Mouse (Mus musculus) C2C12 (cell line): ENCODE data around the gene Ifnb1.

ENCODE experiments used
- CEBPB ChIP-seq: IDR thresholded peaks from one replicate; pipeline ENCODE4 v1.6.1; 2011; ENCODE audit warnings: low read depth, mild to moderate bottlenecking, control low read depth, moderate library complexity
- CTCF ChIP-seq: IDR thresholded peaks from one replicate; pipeline ENCODE4 v1.5.1; 2011; ENCODE audit not compliant: control insufficient read depth, insufficient read depth, insufficient read length
- FOSL1 ChIP-seq: IDR thresholded peaks from one replicate; pipeline ENCODE4 v1.8.0; 2011; ENCODE audit warnings: mild to moderate bottlenecking, low read length; ENCODE audit not compliant: poor library complexity, insufficient read depth, severe bottlenecking
- MAX ChIP-seq: IDR thresholded peaks from one replicate; pipeline ENCODE4 v1.6.1; 2011; ENCODE audit warnings: mild to moderate bottlenecking, control low read depth
- MYOD1 ChIP-seq: IDR thresholded peaks from one replicate; pipeline ENCODE4 v1.6.1; 2011; ENCODE audit warnings: low read depth; ENCODE audit not compliant: control insufficient read depth, insufficient read length
- MYOG ChIP-seq: IDR thresholded peaks from one replicate; pipeline ENCODE4 v1.6.1; 2011; ENCODE audit not compliant: control insufficient read depth, insufficient read length; ENCODE audit errors: extremely low read depth
- USF1 ChIP-seq: IDR thresholded peaks from one replicate; pipeline ENCODE4 v1.6.1; 2011; ENCODE audit warnings: low read depth, mild to moderate bottlenecking, control low read depth, moderate library complexity

GRCm38 (mm10) chr4:88523241-88523640 is 667 bp upstream of the Ifnb1 start:
- TF ChIP-seq USF1 (no peak), CTCF (no peak), MYOG (no peak), MAX (no peak), MYOD1 (no peak), FOSL1 (no peak), CEBPB (no peak)
